Mouse (Mus musculus) MEL (cell line): ENCODE measurements around the gene Smc3. TPM values are rescaled to one million over a fixed set of nuclear protein-coding genes. Genes with fewer than 3 reads are reported as not detected.

Experiments
- DNase-seq: peaks from one replicate; pipeline ENCODE4 v3.0.0; 2011; ENCODE audit warnings: low read depth, low spot score
- H3K27ac ChIP-seq: 2 replicates; pipeline ENCODE4 v1.5.1; 2012; ENCODE audit warnings: low read depth, mild to moderate bottlenecking, control low read depth, low read length, moderate library complexity; ENCODE audit not compliant: control insufficient read depth
- H3K27me3 ChIP-seq, 2 experiments: fragments of 150-350 bp in 1 of 2; sonication (generic) in 1 of 2; 2 replicates each; pipeline ENCODE4 v1.6.1; 2012; ENCODE audit warnings: low read length in 2 of 2, mild to moderate bottlenecking in 2 of 2, improper control_type of control experiment in 1 of 2, moderate library complexity in 1 of 2; ENCODE audit not compliant: insufficient read depth in 2 of 2, control insufficient read depth in 1 of 2
- H3K36me3 ChIP-seq, 2 experiments: 2 replicates each; pipeline ENCODE4 v1.6.1; 2012 to 2014; ENCODE audit warnings: low read length in 2 of 2, improper control_type of control experiment in 1 of 2, inconsistent platforms in 1 of 2, mild to moderate bottlenecking in 1 of 2; ENCODE audit not compliant: insufficient read depth in 2 of 2, control insufficient read depth in 1 of 2
- H3K4me1 ChIP-seq, 2 experiments: fragments of 150-350 bp in 1 of 2; sonication (generic) in 1 of 2; 2 replicates each; pipeline ENCODE4 v1.6.1; 2012; ENCODE audit warnings: low read length in 2 of 2, improper control_type of control experiment in 1 of 2, mild to moderate bottlenecking in 1 of 2; ENCODE audit not compliant: insufficient read depth in 2 of 2, control insufficient read depth in 1 of 2
- H3K4me3 ChIP-seq, 2 experiments: fragments of 150-350 bp in 1 of 2; sonication (generic) in 1 of 2; 2 replicates each; pipeline ENCODE4 v1.5.1; 2012; ENCODE audit warnings: low read depth in 2 of 2, low read length in 2 of 2, mild to moderate bottlenecking in 2 of 2, moderate library complexity in 2 of 2, control low read depth in 1 of 2, improper control_type of control experiment in 1 of 2; ENCODE audit not compliant: control insufficient read depth in 1 of 2, insufficient read depth in 1 of 2
- H3K79me2 ChIP-seq: 2 replicates; pipeline ENCODE4 v1.6.1; 2012; ENCODE audit warnings: mild to moderate bottlenecking, low read length, moderate library complexity; ENCODE audit not compliant: control insufficient read depth, poor library complexity, insufficient read depth
- H3K9ac ChIP-seq: 2 replicates; pipeline ENCODE4 v1.6.1; 2012; ENCODE audit warnings: low read depth, mild to moderate bottlenecking, control low read depth, low read length, moderate library complexity; ENCODE audit not compliant: control insufficient read depth, poor library complexity, severe bottlenecking
- H3K9me3 ChIP-seq: fragments of 150-350 bp; sonication (generic); replicated peaks from 2 replicates; pipeline ENCODE4 v1.6.1; 2012; ENCODE audit warnings: mild to moderate bottlenecking, low read length, improper control_type of control experiment, moderate library complexity; ENCODE audit not compliant: insufficient read depth
- CTCF ChIP-seq, 3 experiments: IDR thresholded peaks in 2 of 3; conservative IDR thresholded peaks in 1 of 3; 2 replicates each; pipeline ENCODE4 v1.5.1; 2011 to 2012; ENCODE audit warnings: low read length in 3 of 3, low read depth in 2 of 3, mild to moderate bottlenecking in 2 of 3, improper control_type of control experiment in 1 of 3, inconsistent platforms in 1 of 3, mixed read lengths in 1 of 3, moderate library complexity in 1 of 3; ENCODE audit not compliant: control insufficient read depth in 1 of 3, insufficient read depth in 1 of 3, poor library complexity in 1 of 3, severe bottlenecking in 1 of 3
- E2F4 ChIP-seq: IDR thresholded peaks from 2 replicates; pipeline ENCODE4 v1.6.1; 2011; ENCODE audit warnings: low read depth, low read length, improper control_type of control experiment, borderline replicate concordance
- ETS1 ChIP-seq: IDR thresholded peaks from 2 replicates; pipeline ENCODE4 v1.6.1; 2012; ENCODE audit warnings: low read depth, mild to moderate bottlenecking, inconsistent platforms, low read length, improper control_type of control experiment, moderate library complexity
- MAFK ChIP-seq: IDR thresholded peaks from 2 replicates; pipeline ENCODE4 v1.6.1; 2011; ENCODE audit warnings: low read depth, mild to moderate bottlenecking, low read length, improper control_type of control experiment, borderline replicate concordance
- MEF2A ChIP-seq: IDR thresholded peaks from 2 replicates; pipeline ENCODE4 v1.6.1; 2014; ENCODE audit warnings: low read depth, mild to moderate bottlenecking, inconsistent platforms, low read length, improper control_type of control experiment; ENCODE audit not compliant: poor library complexity, insufficient replicate concordance, severe bottlenecking; ENCODE audit errors: extremely low read depth
- MXI1 ChIP-seq: IDR thresholded peaks from 2 replicates; pipeline ENCODE4 v1.6.1; 2011; ENCODE audit warnings: mild to moderate bottlenecking, low read depth, low read length, improper control_type of control experiment
- MYB ChIP-seq: IDR thresholded peaks from 2 replicates; pipeline ENCODE4 v1.6.1; 2011; ENCODE audit warnings: mild to moderate bottlenecking, low read depth, low read length, improper control_type of control experiment
- MYC ChIP-seq: IDR thresholded peaks from 2 replicates; pipeline ENCODE4 v1.6.1; 2011; ENCODE audit warnings: low read depth, mild to moderate bottlenecking, low read length, improper control_type of control experiment, moderate library complexity
- NELFE ChIP-seq: IDR thresholded peaks from 2 replicates; pipeline ENCODE4 v1.6.1; 2011; ENCODE audit warnings: low read depth, low read length, improper control_type of control experiment
- POLR2A ChIP-seq, 2 experiments: IDR thresholded peaks; 2 replicates each; pipeline ENCODE4 v1.6.1; 2011 to 2012; ENCODE audit warnings: low read length in 2 of 2, mild to moderate bottlenecking in 2 of 2, control low read depth in 1 of 2, improper control_type of control experiment in 1 of 2, low read depth in 1 of 2, moderate library complexity in 1 of 2; ENCODE audit not compliant: control insufficient read depth in 1 of 2, insufficient read depth in 1 of 2, poor library complexity in 1 of 2
- TAL1 ChIP-seq: IDR thresholded peaks from 2 replicates; pipeline ENCODE4 v1.6.1; 2012; ENCODE audit warnings: mild to moderate bottlenecking, inconsistent platforms, low read length, moderate library complexity, mixed read lengths
- USF1 ChIP-seq: IDR thresholded peaks from 2 replicates; pipeline ENCODE4 v1.6.1; 2014; ENCODE audit warnings: low read depth, mild to moderate bottlenecking, inconsistent platforms, low read length, improper control_type of control experiment, moderate library complexity
- ZKSCAN1 ChIP-seq: IDR thresholded peaks from 2 replicates; pipeline ENCODE4 v1.6.1; 2012; ENCODE audit warnings: low read depth, mild to moderate bottlenecking, inconsistent platforms, low read length, improper control_type of control experiment, moderate library complexity
- polyA plus RNA-seq, 2 experiments: library from polyadenylated mRNA; stranded (reverse) in 1 of 2; unstranded in 1 of 2; fragments of >175 nt in 1 of 2; fragments of >200 nt in 1 of 2; gene quantifications; 2 replicates each; pipeline versions ENCODE4 v1.2.1 to v1.2.4; 2012; ENCODE audit warnings: low replicate concordance in 2 of 2, low read depth in 1 of 2; ENCODE audit not compliant: insufficient read length in 2 of 2, insufficient read depth in 1 of 2, missing spikeins in 1 of 2
- total RNA-seq: library from RNA; depleted of rRNA; stranded (reverse); fragments of 300-350 nt; gene quantifications from 2 replicates; pipeline ENCODE4 v1.2.3, GENCODE M21; 2012

Gene Smc3
- total and polyA plus RNA-seq, 3 experiments: 100 to 129 (median 118) TPM

- TF ChIP-seq CTCF (IDR thresholded peaks at IDR 0.05 in 2 of 3, conservative IDR thresholded peaks at IDR 0.05 in 1 of 3; ENCODE audit: control insufficient read depth in 1 of 3, insufficient read depth in 1 of 3, low read depth in 2 of 3, low read length in 3 of 3, poor library complexity in 1 of 3, severe bottlenecking in 1 of 3) (peak in 1 of 3 experiments; percentile 14; a peak in 1 of 6 replicates), ZKSCAN1 (no peak), MXI1 (no peak)
- Histone ChIP-seq H3K4me1 (no peaks in the 10 kb centered on the region), H3K4me3 (no peak overlapping the region), H3K36me3 (peaks cover 0 to 77% of the 10 kb centered on the region in 2 experiments; a peak in 2 of 4 replicates), H3K9ac (no peak overlapping the region), H3K79me2 (no peaks in the 10 kb centered on the region), H3K27me3 (no peaks in the 10 kb centered on the region), H3K9me3 (no peaks in the 10 kb centered on the region), H3K27ac (no peak overlapping the region)
- no peak for DNase-seq
These were observed 38.5 kb downstream of the Smc3 start for GRCm38 (mm10) chr19:53638727-53639126.

GRCm38 (mm10) chr19:53644020-53644595 is 43.9 kb downstream of the Smc3 start:
- peak; percentile 75 for DNase-seq
- Histone ChIP-seq H3K36me3 (peaks cover 0 to 47% of the 10 kb centered on the region in 2 experiments; a peak in 2 of 4 replicates), H3K9me3 (no peaks in the 10 kb centered on the region), H3K79me2 (no peaks in the 10 kb centered on the region), H3K4me3 (no peak overlapping the region), H3K27me3 (no peaks in the 10 kb centered on the region), H3K9ac (no peak overlapping the region), H3K27ac (no peak overlapping the region), H3K4me1 (no peaks in the 10 kb centered on the region)
- TF ChIP-seq CTCF (IDR thresholded peaks at IDR 0.05 in 2 of 3, conservative IDR thresholded peaks at IDR 0.05 in 1 of 3; ENCODE audit: control insufficient read depth in 1 of 3, insufficient read depth in 1 of 3, low read depth in 2 of 3, low read length in 3 of 3, poor library complexity in 1 of 3, severe bottlenecking in 1 of 3) (peak in 2 of 3 experiments; percentile 20 to 38; a peak in 4 of 6 replicates), POLR2A (IDR thresholded peaks at IDR 0.05; ENCODE audit: control insufficient read depth in 1 of 2, insufficient read depth in 1 of 2, low read depth in 1 of 2, low read length in 2 of 2, poor library complexity in 1 of 2) (no peak)

GRCm38 (mm10) chr19:53647301-53647700 is 47.1 kb downstream of the Smc3 start:
- H3K9ac ChIP-seq: no peak overlapping the region
- no peak overlapping the region for H3K27ac ChIP-seq
- H3K4me1 ChIP-seq: peaks cover 0 to 4% of the 10 kb centered on the region in 2 experiments; a peak in 1 of 4 replicates
- no peak overlapping the region for H3K4me3 ChIP-seq
- no peak for DNase-seq
- H3K79me2 ChIP-seq: no peaks in the 10 kb centered on the region
- H3K36me3 ChIP-seq: peaks cover 0 to 20% of the 10 kb centered on the region in 2 experiments; a peak in 2 of 4 replicates
- TF ChIP-seq MYC: no peak
- TF ChIP-seq MAFK: no peak
- no peak for TF ChIP-seq USF1
- no peak for TF ChIP-seq ETS1
- TF ChIP-seq E2F4: no peak
- TF ChIP-seq POLR2A (IDR thresholded peaks at IDR 0.05; ENCODE audit: control insufficient read depth in 1 of 2, insufficient read depth in 1 of 2, low read depth in 1 of 2, low read length in 2 of 2, poor library complexity in 1 of 2): no peak
- TF ChIP-seq MYB: no peak
- no peak for TF ChIP-seq MEF2A
- no peak for TF ChIP-seq NELFE
- TF ChIP-seq TAL1: no peak
- TF ChIP-seq, all 39 proteins: peak for 0
- Histone ChIP-seq H3K9me3 (no peaks in the 10 kb centered on the region), H3K27me3 (no peaks in the 10 kb centered on the region)
